ENCODE assay signal across 13 mouse cellular contexts in the genomic region with DNA sequence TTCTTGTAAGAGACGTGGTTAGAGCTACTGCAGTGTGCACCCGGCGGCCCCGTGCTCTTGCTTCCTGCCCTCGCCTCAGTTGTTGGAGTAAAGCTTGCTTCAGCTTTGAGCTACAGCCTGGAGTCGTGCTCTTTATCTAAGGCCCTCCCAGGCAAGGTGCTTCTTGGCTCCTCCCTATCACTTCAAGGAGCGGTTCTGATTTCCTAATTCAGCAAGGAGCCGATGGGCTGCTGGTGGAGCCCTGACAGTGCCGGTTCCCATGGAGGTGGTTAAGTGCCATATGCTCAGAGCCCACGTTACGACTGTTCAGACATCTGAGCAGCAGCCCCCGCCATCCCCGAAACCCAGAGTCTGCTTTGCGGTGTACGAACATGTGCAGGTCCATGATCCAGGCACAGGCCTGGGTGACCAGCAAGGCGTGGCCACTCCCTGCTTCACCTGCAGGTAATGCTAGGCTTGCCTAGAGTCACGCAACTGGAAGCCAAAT. TPM values are rescaled to one million over a fixed set of nuclear protein-coding genes. Genes with fewer than 3 reads are reported as not detected.
A peak's percentile ranks its signal among the peaks of the same experiment; 100 is the strongest.
DNase-seq lines count a peak whose midpoint lies in the region; ATAC-seq lines count a peak whose summit lies in the region.
"Had no signal": no experiment of that assay in that cellular context is flagged by ENCODE, and none has a peak within 500 bp of the region (broad histone marks: within the 10 kb centered on the region; RNA-seq: fewer than 3 reads in every experiment).

No protein-coding gene starts in this region.

- peak; percentile 92 for DNase-seq in brain, adult 2 months (ENCODE audit: low read depth, low spot score)
- DNase-seq in frontal cortex, postnatal 25 days (ENCODE audit: low spot score in 2 of 2) = peak; percentile 60
- peak; percentile 59 to 62 for DNase-seq in left cerebral cortex, postnatal 10 days (ENCODE audit: extremely low spot score in 1 of 2, low spot score in 2 of 2)
- DNase-seq in lung, postnatal 25 days (ENCODE audit: low spot score) = peak; percentile 59
- no peak for DNase-seq in hindbrain, embryonic 14.5 days (ENCODE audit: low spot score)
- DNase-seq: adrenal gland, adult 2 months; gastrocnemius, postnatal 36 days; midbrain, embryonic 14.5 days had no signal

- WGBS in hindbrain, embryonic 12.5 days = 89% methylated on average over 17 of the region's 17 CpGs
- WGBS in forebrain, embryonic 15.5 days = 89% methylated on average over 17 of the region's 17 CpGs
- WGBS in hindbrain, embryonic 14.5 days = 90% methylated on average over 17 of the region's 17 CpGs
- WGBS in kidney, embryonic 16.5 days = 88% methylated on average over 17 of the region's 17 CpGs

- no peak for ATAC-seq in hindbrain, embryonic 12.5 days (ENCODE audit: low FRiP score)
- ATAC-seq in forebrain, embryonic 15.5 days (replicated peaks) = no peak
- no peak for ATAC-seq in hindbrain, embryonic 14.5 days (ENCODE audit: low FRiP score)
- no peak for ATAC-seq in kidney, embryonic 16.5 days (ENCODE audit: low FRiP score, low TSS enrichment)
- ATAC-seq: CD4-positive, CD25-positive, alpha-beta regulatory T cell, adult 4 months had no signal

- H3K36me3 ChIP-seq in hindbrain, embryonic 12.5 days = peaks cover 17% of the 10 kb centered on the region
- H3K36me3 ChIP-seq in forebrain, embryonic 15.5 days = no peaks in the 10 kb centered on the region; the same call in 1 of the 2 replicates
- no peaks in the 10 kb centered on the region; the same call in 1 of the 2 replicates for H3K36me3 ChIP-seq in hindbrain, embryonic 14.5 days (replicated peaks; ENCODE audit: control insufficient read depth, insufficient read depth)
- peaks cover 16% of the 10 kb centered on the region for H3K36me3 ChIP-seq in kidney, embryonic 16.5 days (ENCODE audit: insufficient read depth, low read length)

- no peaks in the 10 kb centered on the region for H3K27me3 ChIP-seq in hindbrain, embryonic 12.5 days
- H3K27me3 ChIP-seq in forebrain, embryonic 15.5 days = no peaks in the 10 kb centered on the region
- no peaks in the 10 kb centered on the region for H3K27me3 ChIP-seq in hindbrain, embryonic 14.5 days (ENCODE audit: control insufficient read depth, insufficient read depth, low read length)
- no peaks in the 10 kb centered on the region for H3K27me3 ChIP-seq in kidney, embryonic 16.5 days (ENCODE audit: insufficient read depth, low read length)
- H3K27me3 ChIP-seq: neural tube, embryonic 13.5 days had no signal

- no peak overlapping the region for H3K9ac ChIP-seq in hindbrain, embryonic 12.5 days
- H3K9ac ChIP-seq in forebrain, embryonic 15.5 days (replicated peaks) = no peak overlapping the region
- no peak overlapping the region for H3K9ac ChIP-seq in hindbrain, embryonic 14.5 days
- H3K9ac ChIP-seq in kidney, embryonic 16.5 days (replicated peaks; ENCODE audit: low read length) = no peak overlapping the region
- H3K9ac ChIP-seq: neural tube, embryonic 13.5 days had no signal

- no peak overlapping the region for H3K4me2 ChIP-seq in hindbrain, embryonic 12.5 days (replicated peaks)
- H3K4me2 ChIP-seq in forebrain, embryonic 15.5 days (replicated peaks) = no peak overlapping the region
- no peak overlapping the region for H3K4me2 ChIP-seq in hindbrain, embryonic 14.5 days (replicated peaks)
- H3K4me2 ChIP-seq in kidney, embryonic 16.5 days (replicated peaks; ENCODE audit: low read depth, low read length) = no peak overlapping the region
- H3K4me2 ChIP-seq: neural tube, embryonic 13.5 days had no signal

- intact Hi-C loops in left cerebral cortex, postnatal 10 days (cut with DNase I) = no loop called here

- H3K9me3 ChIP-seq in hindbrain, embryonic 12.5 days (replicated peaks) = no peaks in the 10 kb centered on the region
- H3K9me3 ChIP-seq in forebrain, embryonic 15.5 days = no peaks in the 10 kb centered on the region
- no peaks in the 10 kb centered on the region for H3K9me3 ChIP-seq in hindbrain, embryonic 14.5 days (ENCODE audit: control insufficient read depth, low read length)
- H3K9me3 ChIP-seq in kidney, embryonic 16.5 days (ENCODE audit: low read length) = no peaks in the 10 kb centered on the region
- H3K9me3 ChIP-seq: neural tube, embryonic 13.5 days had no signal

- H3K27ac ChIP-seq in hindbrain, embryonic 12.5 days = no peak overlapping the region
- no peak overlapping the region for H3K27ac ChIP-seq in forebrain, embryonic 15.5 days (replicated peaks)
- no peak overlapping the region for H3K27ac ChIP-seq in hindbrain, embryonic 14.5 days
- no peak overlapping the region for H3K27ac ChIP-seq in kidney, embryonic 16.5 days (ENCODE audit: low read length)
- H3K27ac ChIP-seq: neural tube, embryonic 13.5 days had no signal

- H3K4me3 ChIP-seq in hindbrain, embryonic 12.5 days = no peak overlapping the region
- H3K4me3 ChIP-seq in forebrain, embryonic 15.5 days = no peak overlapping the region
- no peak overlapping the region for H3K4me3 ChIP-seq in hindbrain, embryonic 14.5 days (replicated peaks; ENCODE audit: low read length)
- H3K4me3 ChIP-seq in kidney, embryonic 16.5 days (ENCODE audit: low read length) = no peak overlapping the region
- H3K4me3 ChIP-seq: neural tube, embryonic 13.5 days had no signal

- no peaks in the 10 kb centered on the region for H3K4me1 ChIP-seq in hindbrain, embryonic 12.5 days
- H3K4me1 ChIP-seq in forebrain, embryonic 15.5 days = no peaks in the 10 kb centered on the region
- H3K4me1 ChIP-seq in hindbrain, embryonic 14.5 days (replicated peaks; ENCODE audit: control insufficient read depth, insufficient read depth, low read length) = no peaks in the 10 kb centered on the region
- no peaks in the 10 kb centered on the region for H3K4me1 ChIP-seq in kidney, embryonic 16.5 days (ENCODE audit: insufficient read depth, low read length)
- H3K4me1 ChIP-seq: neural tube, embryonic 13.5 days had no signal

RNA-seq across cellular contexts. Expression of gene Poc1a, which starts 9.8 kb away (rescaled TPM):
- total RNA-seq in left cerebral cortex, postnatal 10 days (2021) = 10 to 100 TPM; 15.6 to 17.8 TPM
- polyA plus RNA-seq in hindbrain, embryonic 12.5 days (2016; fragmentation: Nextera tagmentation; extraction: Ambion mirVana) = 15.4 and 16.4 TPM in 2 replicates
- 13.1 and 13.4 TPM in 2 replicates for polyA plus RNA-seq in forebrain, embryonic 15.5 days (2015; fragmentation: Nextera tagmentation; extraction: Ambion mirVana)
- 6.3 and 7.3 TPM in 2 replicates for polyA plus RNA-seq in hindbrain, embryonic 14.5 days (2014; fragmentation: Nextera tagmentation; extraction: Ambion mirVana)
- polyA plus RNA-seq in kidney, embryonic 16.5 days (2015; fragmentation: Nextera tagmentation; extraction: Ambion mirVana) = 28.4 and 29.2 TPM in 2 replicates

RNA-seq across cellular contexts. Expression of gene Alas1, which starts 42.2 kb away (rescaled TPM):
- total RNA-seq in left cerebral cortex, postnatal 10 days (2021) = 100 to 1,000 TPM; 125 to 127 TPM
- 79.2 and 92.1 TPM in 2 replicates for polyA plus RNA-seq in hindbrain, embryonic 12.5 days (2016; fragmentation: Nextera tagmentation; extraction: Ambion mirVana)
- polyA plus RNA-seq in forebrain, embryonic 15.5 days (2015; fragmentation: Nextera tagmentation; extraction: Ambion mirVana) = 93.6 and 101 TPM in 2 replicates
- 99.0 and 99.7 TPM in 2 replicates for polyA plus RNA-seq in hindbrain, embryonic 14.5 days (2014; fragmentation: Nextera tagmentation; extraction: Ambion mirVana)
- polyA plus RNA-seq in kidney, embryonic 16.5 days (2015; fragmentation: Nextera tagmentation; extraction: Ambion mirVana) = 122 and 128 TPM in 2 replicates
